Mouse (Mus musculus) MEL (cell line): ENCODE data around the gene Cmtm6. TPM values are rescaled to one million over a fixed set of nuclear protein-coding genes. Genes with fewer than 3 reads are reported as not detected.

Source experiments
- DNase-seq: peaks from one replicate; pipeline ENCODE4 v3.0.0; 2011; ENCODE audit warnings: low read depth, low spot score
- H3K27ac ChIP-seq: 2 replicates; pipeline ENCODE4 v1.5.1; 2012; ENCODE audit warnings: low read depth, mild to moderate bottlenecking, control low read depth, low read length, moderate library complexity; ENCODE audit not compliant: control insufficient read depth
- H3K27me3 ChIP-seq, 2 experiments: fragments of 150-350 bp in 1 of 2; sonication (generic) in 1 of 2; 2 replicates each; pipeline ENCODE4 v1.6.1; 2012; ENCODE audit warnings: low read length in 2 of 2, mild to moderate bottlenecking in 2 of 2, improper control_type of control experiment in 1 of 2, moderate library complexity in 1 of 2; ENCODE audit not compliant: insufficient read depth in 2 of 2, control insufficient read depth in 1 of 2
- H3K36me3 ChIP-seq, 2 experiments: 2 replicates each; pipeline ENCODE4 v1.6.1; 2012 to 2014; ENCODE audit warnings: low read length in 2 of 2, improper control_type of control experiment in 1 of 2, inconsistent platforms in 1 of 2, mild to moderate bottlenecking in 1 of 2; ENCODE audit not compliant: insufficient read depth in 2 of 2, control insufficient read depth in 1 of 2
- H3K4me1 ChIP-seq, 2 experiments: fragments of 150-350 bp in 1 of 2; sonication (generic) in 1 of 2; 2 replicates each; pipeline ENCODE4 v1.6.1; 2012; ENCODE audit warnings: low read length in 2 of 2, improper control_type of control experiment in 1 of 2, mild to moderate bottlenecking in 1 of 2; ENCODE audit not compliant: insufficient read depth in 2 of 2, control insufficient read depth in 1 of 2
- H3K4me3 ChIP-seq, 2 experiments: fragments of 150-350 bp in 1 of 2; sonication (generic) in 1 of 2; 2 replicates each; pipeline ENCODE4 v1.5.1; 2012; ENCODE audit warnings: low read depth in 2 of 2, low read length in 2 of 2, mild to moderate bottlenecking in 2 of 2, moderate library complexity in 2 of 2, control low read depth in 1 of 2, improper control_type of control experiment in 1 of 2; ENCODE audit not compliant: control insufficient read depth in 1 of 2, insufficient read depth in 1 of 2
- H3K79me2 ChIP-seq: 2 replicates; pipeline ENCODE4 v1.6.1; 2012; ENCODE audit warnings: mild to moderate bottlenecking, low read length, moderate library complexity; ENCODE audit not compliant: control insufficient read depth, poor library complexity, insufficient read depth
- H3K9ac ChIP-seq: 2 replicates; pipeline ENCODE4 v1.6.1; 2012; ENCODE audit warnings: low read depth, mild to moderate bottlenecking, control low read depth, low read length, moderate library complexity; ENCODE audit not compliant: control insufficient read depth, poor library complexity, severe bottlenecking
- H3K9me3 ChIP-seq: fragments of 150-350 bp; sonication (generic); replicated peaks from 2 replicates; pipeline ENCODE4 v1.6.1; 2012; ENCODE audit warnings: mild to moderate bottlenecking, low read length, improper control_type of control experiment, moderate library complexity; ENCODE audit not compliant: insufficient read depth
- CHD1 ChIP-seq: IDR thresholded peaks from 2 replicates; pipeline ENCODE4 v1.6.1; 2012; ENCODE audit warnings: low read depth, mild to moderate bottlenecking, inconsistent platforms, low read length, improper control_type of control experiment
- CHD2 ChIP-seq: IDR thresholded peaks from 2 replicates; pipeline ENCODE4 v1.6.1; 2011; ENCODE audit warnings: low read length, improper control_type of control experiment
- CTCF ChIP-seq, 3 experiments: IDR thresholded peaks in 2 of 3; conservative IDR thresholded peaks in 1 of 3; 2 replicates each; pipeline ENCODE4 v1.5.1; 2011 to 2012; ENCODE audit warnings: low read length in 3 of 3, low read depth in 2 of 3, mild to moderate bottlenecking in 2 of 3, improper control_type of control experiment in 1 of 3, inconsistent platforms in 1 of 3, mixed read lengths in 1 of 3, moderate library complexity in 1 of 3; ENCODE audit not compliant: control insufficient read depth in 1 of 3, insufficient read depth in 1 of 3, poor library complexity in 1 of 3, severe bottlenecking in 1 of 3
- E2F4 ChIP-seq: IDR thresholded peaks from 2 replicates; pipeline ENCODE4 v1.6.1; 2011; ENCODE audit warnings: low read depth, low read length, improper control_type of control experiment, borderline replicate concordance
- ELF1 ChIP-seq: IDR thresholded peaks from 2 replicates; pipeline ENCODE4 v1.6.1; 2014; ENCODE audit warnings: low read depth, mild to moderate bottlenecking, inconsistent platforms, low read length, improper control_type of control experiment, moderate library complexity
- ETS1 ChIP-seq: IDR thresholded peaks from 2 replicates; pipeline ENCODE4 v1.6.1; 2012; ENCODE audit warnings: low read depth, mild to moderate bottlenecking, inconsistent platforms, low read length, improper control_type of control experiment, moderate library complexity
- GABPA ChIP-seq: IDR thresholded peaks from 2 replicates; pipeline ENCODE4 v1.6.1; 2012; ENCODE audit warnings: low read depth, mild to moderate bottlenecking, inconsistent platforms, low read length, improper control_type of control experiment, moderate library complexity
- GATA1 ChIP-seq: IDR thresholded peaks from 2 replicates; pipeline ENCODE4 v1.6.1; 2011; ENCODE audit warnings: low read depth, low read length, improper control_type of control experiment
- HCFC1 ChIP-seq: IDR thresholded peaks from 2 replicates; pipeline ENCODE4 v1.6.1; 2012; ENCODE audit warnings: low read depth, mild to moderate bottlenecking, inconsistent platforms, low read length, improper control_type of control experiment, moderate library complexity
- JUND ChIP-seq: IDR thresholded peaks from 2 replicates; pipeline ENCODE4 v1.6.1; 2011; ENCODE audit warnings: low read depth, mild to moderate bottlenecking, improper control_type of control experiment, low read length
- MAFK ChIP-seq: IDR thresholded peaks from 2 replicates; pipeline ENCODE4 v1.6.1; 2011; ENCODE audit warnings: low read depth, mild to moderate bottlenecking, low read length, improper control_type of control experiment, borderline replicate concordance
- MAX ChIP-seq: IDR thresholded peaks from 2 replicates; pipeline ENCODE4 v1.6.1; 2011; ENCODE audit warnings: low read length, improper control_type of control experiment
- MAZ ChIP-seq: IDR thresholded peaks from 2 replicates; pipeline ENCODE4 v1.6.1; 2012; ENCODE audit warnings: low read depth, mild to moderate bottlenecking, inconsistent platforms, low read length, improper control_type of control experiment
- MEF2A ChIP-seq: IDR thresholded peaks from 2 replicates; pipeline ENCODE4 v1.6.1; 2014; ENCODE audit warnings: low read depth, mild to moderate bottlenecking, inconsistent platforms, low read length, improper control_type of control experiment; ENCODE audit not compliant: poor library complexity, insufficient replicate concordance, severe bottlenecking; ENCODE audit errors: extremely low read depth
- MXI1 ChIP-seq: IDR thresholded peaks from 2 replicates; pipeline ENCODE4 v1.6.1; 2011; ENCODE audit warnings: mild to moderate bottlenecking, low read depth, low read length, improper control_type of control experiment
- NELFE ChIP-seq: IDR thresholded peaks from 2 replicates; pipeline ENCODE4 v1.6.1; 2011; ENCODE audit warnings: low read depth, low read length, improper control_type of control experiment
- NRF1 ChIP-seq: IDR thresholded peaks from 2 replicates; pipeline ENCODE4 v1.6.1; 2014; ENCODE audit warnings: low read depth, mild to moderate bottlenecking, inconsistent platforms, low read length, improper control_type of control experiment, moderate library complexity; ENCODE audit not compliant: poor library complexity, insufficient read depth, severe bottlenecking
- POLR2A ChIP-seq, 2 experiments: IDR thresholded peaks; 2 replicates each; pipeline ENCODE4 v1.6.1; 2011 to 2012; ENCODE audit warnings: low read length in 2 of 2, mild to moderate bottlenecking in 2 of 2, control low read depth in 1 of 2, improper control_type of control experiment in 1 of 2, low read depth in 1 of 2, moderate library complexity in 1 of 2; ENCODE audit not compliant: control insufficient read depth in 1 of 2, insufficient read depth in 1 of 2, poor library complexity in 1 of 2
- POLR2AphosphoS2 ChIP-seq: IDR thresholded peaks from 2 replicates; pipeline ENCODE4 v1.6.1; 2011; ENCODE audit warnings: low read length, improper control_type of control experiment
- RAD21 ChIP-seq: IDR thresholded peaks from 2 replicates; pipeline ENCODE4 v1.6.1; 2011; ENCODE audit warnings: mild to moderate bottlenecking, low read depth, low read length, improper control_type of control experiment
- SIN3A ChIP-seq: IDR thresholded peaks from 2 replicates; pipeline ENCODE4 v1.6.1; 2012; ENCODE audit warnings: low read length, improper control_type of control experiment, inconsistent platforms
- SMC3 ChIP-seq: IDR thresholded peaks from 2 replicates; pipeline ENCODE4 v1.6.1; 2011; ENCODE audit warnings: low read depth, low read length, improper control_type of control experiment
- TAL1 ChIP-seq: IDR thresholded peaks from 2 replicates; pipeline ENCODE4 v1.6.1; 2012; ENCODE audit warnings: mild to moderate bottlenecking, inconsistent platforms, low read length, moderate library complexity, mixed read lengths
- TBP ChIP-seq: IDR thresholded peaks from 2 replicates; pipeline ENCODE4 v1.8.0; 2011; ENCODE audit warnings: low read depth, low read length, improper control_type of control experiment
- TCF12 ChIP-seq: IDR thresholded peaks from 2 replicates; pipeline ENCODE4 v1.6.1; 2014; ENCODE audit warnings: low read depth, mild to moderate bottlenecking, inconsistent platforms, low read length, improper control_type of control experiment, moderate library complexity
- UBTF ChIP-seq: IDR thresholded peaks from 2 replicates; pipeline ENCODE4 v1.6.1; 2012; ENCODE audit warnings: low read depth, mild to moderate bottlenecking, inconsistent platforms, low read length, improper control_type of control experiment, moderate library complexity, borderline replicate concordance; ENCODE audit not compliant: insufficient read depth
- USF2 ChIP-seq, 2 experiments: IDR thresholded peaks; 2 replicates each; pipeline ENCODE4 v1.6.1; 2011 to 2012; ENCODE audit warnings: improper control_type of control experiment in 2 of 2, low read length in 2 of 2, borderline replicate concordance in 1 of 2, inconsistent platforms in 1 of 2, low read depth in 1 of 2, mild to moderate bottlenecking in 1 of 2; ENCODE audit not compliant: insufficient read depth in 1 of 2
- ZC3H11A ChIP-seq: IDR thresholded peaks from 2 replicates; pipeline ENCODE4 v1.6.1; 2012; ENCODE audit warnings: low read depth, mild to moderate bottlenecking, inconsistent platforms, low read length, improper control_type of control experiment
- ZKSCAN1 ChIP-seq: IDR thresholded peaks from 2 replicates; pipeline ENCODE4 v1.6.1; 2012; ENCODE audit warnings: low read depth, mild to moderate bottlenecking, inconsistent platforms, low read length, improper control_type of control experiment, moderate library complexity
- ZNF384 ChIP-seq: IDR thresholded peaks from 2 replicates; pipeline ENCODE4 v1.6.1; 2012; ENCODE audit warnings: low read depth, mild to moderate bottlenecking, inconsistent platforms, low read length, improper control_type of control experiment
- polyA plus RNA-seq, 2 experiments: library from polyadenylated mRNA; stranded (reverse) in 1 of 2; unstranded in 1 of 2; fragments of >175 nt in 1 of 2; fragments of >200 nt in 1 of 2; gene quantifications; 2 replicates each; pipeline versions ENCODE4 v1.2.1 to v1.2.4; 2012; ENCODE audit warnings: low replicate concordance in 2 of 2, low read depth in 1 of 2; ENCODE audit not compliant: insufficient read length in 2 of 2, insufficient read depth in 1 of 2, missing spikeins in 1 of 2
- total RNA-seq: library from RNA; depleted of rRNA; stranded (reverse); fragments of 300-350 nt; gene quantifications from 2 replicates; pipeline ENCODE4 v1.2.3, GENCODE M21; 2012

Gene Cmtm6
- total and polyA plus RNA-seq, 3 experiments, result 17.6 to 21.7 TPM; not detected in 1

DNA sequence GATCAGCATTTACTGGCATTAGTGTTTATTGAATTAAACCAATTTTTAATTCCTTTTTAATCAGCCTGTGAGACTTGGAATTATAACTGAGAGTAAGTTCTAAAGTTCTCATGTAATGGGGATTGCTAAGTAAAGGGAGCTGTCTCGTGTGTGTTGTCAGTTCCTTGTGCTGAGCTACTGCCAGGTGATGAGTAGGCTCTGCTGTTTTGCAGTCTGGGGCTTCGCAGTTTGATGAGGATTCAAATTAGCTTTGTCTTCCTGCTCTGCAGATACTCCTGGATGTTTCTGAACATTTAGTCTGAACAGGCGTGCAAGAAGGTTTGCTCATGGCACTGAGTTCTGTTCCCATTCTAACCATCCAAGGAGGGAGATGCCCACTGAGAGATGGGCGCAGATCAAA, 33.8 kb upstream of the Cmtm6 start:
- peaks cover 9% of the 10 kb centered on the region for H3K79me2 ChIP-seq
- H3K4me3 ChIP-seq, result no peak overlapping the region
- H3K27ac ChIP-seq, result no peak overlapping the region
- H3K4me1 ChIP-seq, result no peaks in the 10 kb centered on the region
- H3K27me3 ChIP-seq, result no peaks in the 10 kb centered on the region
- H3K36me3 ChIP-seq, result no peaks in the 10 kb centered on the region; a peak in 2 of 4 replicates
- no peak for TF ChIP-seq NRF1
- no peak for TF ChIP-seq GABPA
- no peak for TF ChIP-seq ZKSCAN1
- TF ChIP-seq ETS1, result no peak
- TF ChIP-seq HCFC1, result no peak
- no peak for TF ChIP-seq JUND
- no peak for TF ChIP-seq RAD21
- no peak for TF ChIP-seq MEF2A
- TF ChIP-seq CTCF (IDR thresholded peaks at IDR 0.05 in 2 of 3, conservative IDR thresholded peaks at IDR 0.05 in 1 of 3; ENCODE audit: control insufficient read depth in 1 of 3, insufficient read depth in 1 of 3, low read depth in 2 of 3, low read length in 3 of 3, poor library complexity in 1 of 3, severe bottlenecking in 1 of 3), result no peak
- TF ChIP-seq TAL1, result no peak
- TF ChIP-seq GATA1, result no peak
- no peak for TF ChIP-seq SMC3
- no peak for TF ChIP-seq CHD2
- TF ChIP-seq UBTF, result no peak
- TF ChIP-seq MAX, result no peak
- TF ChIP-seq POLR2A (IDR thresholded peaks at IDR 0.05; ENCODE audit: control insufficient read depth in 1 of 2, insufficient read depth in 1 of 2, low read depth in 1 of 2, low read length in 2 of 2, poor library complexity in 1 of 2), result no peak
- TF ChIP-seq SIN3A, result no peak
- TF ChIP-seq CHD1, result no peak
- TF ChIP-seq, all 39 proteins: peak for 0
- Histone ChIP-seq H3K9me3 (no peaks in the 10 kb centered on the region), H3K9ac (no peak overlapping the region)
- no peak for DNase-seq

- Histone ChIP-seq H3K27me3 (no peaks in the 10 kb centered on the region), H3K9ac (no peak overlapping the region), H3K4me3 (no peak overlapping the region), H3K36me3 (no peaks in the 10 kb centered on the region; a peak in 1 of 4 replicates), H3K79me2 (peaks cover 10% of the 10 kb centered on the region), H3K27ac (no peak overlapping the region), H3K9me3 (no peaks in the 10 kb centered on the region), H3K4me1 (no peaks in the 10 kb centered on the region)
- TF ChIP-seq RAD21, result no peak
- no peak for TF ChIP-seq MAZ
- TF ChIP-seq E2F4, result no peak
- no peak for TF ChIP-seq ELF1
- TF ChIP-seq NELFE, result no peak
- no peak for TF ChIP-seq GATA1
- TF ChIP-seq MXI1, result no peak
- no peak for TF ChIP-seq MAFK
- TF ChIP-seq TBP, result no peak
- TF ChIP-seq TCF12, result no peak
- no peak for TF ChIP-seq USF2 (IDR thresholded peaks at IDR 0.05; ENCODE audit: borderline replicate concordance in 1 of 2, insufficient read depth in 1 of 2, low read depth in 1 of 2, low read length in 2 of 2)
- no peak for TF ChIP-seq POLR2AphosphoS2
- TF ChIP-seq ZNF384, result no peak
- TF ChIP-seq CHD1, result no peak
- no peak for TF ChIP-seq TAL1
- no peak for TF ChIP-seq MEF2A
- no peak for TF ChIP-seq ZKSCAN1
- no peak for TF ChIP-seq ZC3H11A
- no peak for TF ChIP-seq JUND
- no peak for DNase-seq
Observed at GRCm38 (mm10) chr9:114697926-114698325, 33.0 kb upstream of the Cmtm6 start.
